Mouse (Mus musculus) cerebellum, postnatal 10 days (tissue): ENCODE measurements around the gene Fbxo47.

Experiments
- DNase-seq, 2 experiments: peaks; one replicate each; pipeline ENCODE4 v3.0.0; 2021; ENCODE audit warnings: mixed read lengths in 2 of 2

Fbxo47 gene

DNA sequence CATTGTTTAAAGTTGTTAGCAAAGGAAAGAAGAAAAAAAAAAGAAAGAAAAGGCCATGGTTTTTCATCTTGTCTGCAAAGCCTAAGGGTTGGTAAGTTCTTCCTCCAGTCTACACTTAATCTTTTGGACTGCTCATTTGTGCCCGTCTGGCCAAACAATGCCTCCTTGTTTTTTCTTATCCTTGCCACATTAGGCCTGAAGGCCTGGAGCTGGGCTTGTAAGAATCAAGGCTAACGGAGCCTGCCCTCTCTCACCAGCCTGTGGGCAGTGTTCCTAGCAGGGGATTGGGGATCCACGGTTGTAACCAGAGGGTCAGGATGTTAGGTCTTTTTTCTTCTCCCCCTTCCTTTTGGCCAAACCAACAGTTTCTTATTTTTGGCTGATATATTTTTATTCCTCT lies 73.0 kb downstream of the Fbxo47 start:
- peak in 1 of 2 experiments; percentile 24 for DNase-seq

DNA sequence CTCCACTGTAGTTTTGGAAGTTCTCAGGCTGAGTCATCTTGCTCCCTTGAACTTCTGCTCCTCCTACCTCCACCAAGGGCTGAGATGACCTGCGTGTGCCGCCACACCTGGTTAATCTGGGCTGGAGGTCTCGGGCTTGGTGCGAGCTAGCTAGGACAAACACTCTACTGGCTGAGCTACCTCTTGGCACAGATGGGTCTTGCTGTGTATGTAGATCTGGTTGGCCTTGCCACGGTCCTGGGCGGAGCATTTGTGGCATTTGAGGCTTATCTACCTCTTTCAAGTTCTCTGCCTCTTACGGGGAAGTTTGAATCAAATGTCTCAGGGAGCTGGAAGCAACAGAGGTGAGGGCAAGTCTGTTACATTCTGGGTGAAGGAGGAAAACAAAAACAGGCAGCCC lies 73.6 kb downstream of the Fbxo47 start:
- peak; percentile 51 to 52 for DNase-seq

DNA sequence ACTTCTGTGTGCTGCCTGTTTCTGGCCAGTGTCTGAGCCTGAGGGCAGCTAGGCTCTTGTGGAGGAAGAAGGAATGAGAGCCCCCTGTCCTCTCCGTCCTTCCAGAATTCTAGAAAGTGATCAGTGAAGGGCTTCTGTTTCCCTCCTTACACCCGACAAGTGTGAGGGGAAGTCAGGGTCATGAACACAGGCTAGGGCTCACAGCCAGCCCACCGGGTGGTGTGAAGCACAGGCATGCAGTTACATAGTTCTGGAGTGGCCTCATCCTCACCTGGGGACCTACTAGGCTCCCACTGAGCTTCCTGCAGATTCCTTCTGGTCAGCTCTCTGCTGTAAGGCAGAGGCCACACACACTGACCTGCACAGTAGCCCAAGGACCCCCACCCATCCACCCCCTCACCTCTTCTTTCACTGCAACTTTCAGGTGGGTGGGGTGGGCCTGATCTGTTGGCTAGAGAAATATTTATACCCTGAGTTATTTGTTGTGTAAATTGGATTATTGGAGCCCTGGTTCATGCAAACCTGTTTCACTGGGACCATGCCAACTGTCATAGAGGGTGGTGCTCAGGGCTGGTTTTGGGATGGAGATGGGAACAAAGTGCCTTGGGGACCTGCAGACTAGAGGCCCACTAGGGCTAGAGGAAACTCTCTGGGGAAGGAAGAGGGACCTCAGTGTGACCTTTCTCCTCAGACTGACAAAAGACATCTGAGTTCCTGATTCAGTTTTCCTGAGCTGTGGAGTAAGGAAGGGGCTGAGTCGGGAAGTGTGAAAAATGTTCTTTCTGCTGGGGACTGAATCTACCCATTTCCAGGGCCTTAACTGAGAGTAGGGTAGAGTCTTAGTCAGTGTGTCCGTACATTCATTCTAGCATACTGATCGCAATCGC lies 74.5 kb downstream of the Fbxo47 start:
- DNase-seq: peak; percentile 42 to 45

DNA sequence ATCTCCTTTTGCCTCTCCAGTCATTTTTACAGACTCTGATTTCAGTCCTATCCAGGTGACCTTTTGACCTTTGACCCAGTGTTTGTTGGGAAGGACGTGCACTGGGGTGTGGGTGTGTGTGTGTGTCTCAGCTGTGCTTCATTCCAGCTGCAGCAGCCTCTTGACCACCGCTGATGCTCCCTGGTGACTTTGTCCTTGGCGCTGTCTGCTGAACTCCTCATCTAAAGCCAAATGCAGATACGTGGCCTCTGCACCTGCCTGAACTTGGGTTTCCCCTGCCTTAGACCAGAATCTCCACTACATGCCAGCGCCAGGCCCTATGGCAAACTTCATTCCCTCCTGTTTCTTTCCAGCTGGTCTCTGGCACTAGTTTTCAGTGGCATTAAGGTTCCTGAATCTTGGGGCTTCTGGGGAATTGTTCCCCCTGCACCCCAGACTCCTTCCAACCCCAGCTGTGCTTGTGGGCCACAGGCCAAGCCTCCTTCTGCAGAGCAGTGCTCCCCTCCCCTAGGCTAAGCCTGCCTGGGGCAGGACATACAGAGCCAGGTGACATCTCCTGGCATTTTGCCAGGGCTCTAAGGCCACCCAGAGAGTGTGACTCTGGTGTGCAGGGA lies 75.2 kb downstream of the Fbxo47 start:
- peak; percentile 79 to 85 for DNase-seq

DNA sequence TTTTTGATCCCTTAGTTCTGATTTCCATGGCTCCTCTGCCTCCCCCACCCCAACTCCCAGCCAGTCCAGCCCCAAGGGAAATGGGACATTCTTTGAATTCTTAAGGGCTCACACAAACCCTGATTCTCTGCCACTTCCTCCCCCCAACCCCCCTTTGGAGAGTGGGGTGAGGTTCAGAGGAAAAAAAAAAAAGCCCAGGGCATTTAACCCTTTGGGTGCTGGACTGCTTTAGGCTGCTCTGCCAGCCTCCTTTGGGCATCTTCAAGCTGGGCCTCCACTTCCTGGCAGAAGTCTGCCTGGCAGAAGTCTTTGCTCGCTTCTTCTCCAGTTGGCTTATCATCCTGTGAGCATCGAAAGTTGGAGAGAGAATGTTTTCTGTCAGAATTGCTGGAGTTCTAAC lies 75.9 kb downstream of the Fbxo47 start:
- peak; percentile 59 to 63 for DNase-seq

DNA sequence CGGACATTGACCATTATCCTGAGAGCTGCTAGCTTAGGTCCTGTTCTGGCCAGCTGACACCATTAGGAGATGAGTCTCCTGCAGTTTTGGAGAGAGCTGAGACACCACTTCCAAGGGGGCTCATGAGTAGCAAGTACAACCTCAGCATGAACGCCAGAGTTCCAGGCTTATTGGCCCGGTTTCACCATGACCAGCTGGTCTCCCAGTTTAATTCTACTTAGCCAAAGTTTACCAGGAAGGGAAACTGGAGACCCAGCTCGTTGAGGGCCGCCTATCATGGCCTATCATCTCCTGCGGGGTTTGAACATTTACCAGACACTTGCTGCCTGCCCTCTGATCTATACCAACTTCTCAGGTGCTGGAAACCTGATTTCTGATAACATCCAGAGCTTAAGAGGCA lies 76.3 kb downstream of the Fbxo47 start:
- peak; percentile 70 to 77 for DNase-seq

DNA sequence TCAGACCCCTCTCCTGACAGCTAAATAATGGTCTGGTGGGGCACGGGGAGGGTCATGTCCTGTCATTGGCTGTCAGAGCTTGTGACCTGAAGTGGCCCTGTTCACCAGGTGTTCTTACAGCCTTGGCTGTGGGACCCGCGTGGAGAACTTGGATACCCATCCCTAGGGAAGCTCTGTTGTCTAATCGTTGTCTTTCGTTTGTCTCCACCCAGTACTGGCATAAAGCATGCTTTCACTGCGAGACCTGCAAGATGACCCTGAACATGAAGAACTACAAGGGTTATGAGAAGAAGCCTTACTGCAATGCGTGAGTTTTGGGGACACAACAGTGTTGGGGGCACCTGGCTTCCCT lies 77.4 kb downstream of the Fbxo47 start:
- no peak for DNase-seq

DNA sequence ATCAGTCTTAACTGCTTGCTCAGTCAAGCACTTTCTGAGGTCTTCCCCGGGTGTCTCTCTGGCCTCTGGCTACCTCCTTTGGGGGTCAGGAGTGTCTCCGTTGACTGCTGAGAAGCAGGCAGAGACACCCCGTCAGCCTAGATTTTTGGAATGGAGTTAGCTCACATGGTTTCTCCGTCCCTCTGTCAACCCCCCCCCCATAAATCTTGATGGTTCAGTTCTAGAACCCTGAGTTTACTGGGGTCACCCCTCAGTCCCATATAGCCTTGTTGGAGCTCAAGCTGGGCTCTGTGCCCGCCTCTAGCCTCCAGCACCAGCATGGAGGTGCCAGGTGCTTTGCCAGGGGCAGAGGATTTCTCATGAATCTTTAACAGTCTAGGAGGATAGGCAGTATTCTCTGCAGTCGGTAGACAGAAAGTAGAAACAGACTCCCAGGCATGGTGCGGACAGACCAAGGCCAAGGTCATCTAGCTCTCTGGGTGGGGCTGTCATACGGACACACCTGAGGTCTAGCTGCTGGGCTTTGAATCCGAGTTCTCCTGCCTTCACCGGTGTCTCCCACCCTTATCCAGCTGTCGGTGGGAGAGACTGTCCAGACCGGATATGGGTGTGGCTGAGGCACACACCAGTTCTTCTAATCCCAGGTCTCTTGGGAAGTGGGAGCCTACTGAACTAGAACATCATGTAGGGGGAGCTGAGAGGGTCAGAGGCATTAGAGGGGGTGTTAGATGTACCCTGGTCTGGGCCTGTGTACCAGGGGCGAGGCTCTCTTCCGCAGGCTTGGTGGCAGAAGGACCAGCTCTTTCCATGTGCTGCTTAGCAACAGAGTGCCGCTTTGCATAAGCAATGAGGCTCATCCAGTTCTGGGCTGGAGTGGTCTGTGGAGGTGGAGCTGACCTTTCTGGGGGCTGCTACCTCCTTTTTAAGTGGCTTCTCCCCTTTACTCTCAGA lies 78.0 kb downstream of the Fbxo47 start:
- DNase-seq: peak; percentile 63 to 65

DNA sequence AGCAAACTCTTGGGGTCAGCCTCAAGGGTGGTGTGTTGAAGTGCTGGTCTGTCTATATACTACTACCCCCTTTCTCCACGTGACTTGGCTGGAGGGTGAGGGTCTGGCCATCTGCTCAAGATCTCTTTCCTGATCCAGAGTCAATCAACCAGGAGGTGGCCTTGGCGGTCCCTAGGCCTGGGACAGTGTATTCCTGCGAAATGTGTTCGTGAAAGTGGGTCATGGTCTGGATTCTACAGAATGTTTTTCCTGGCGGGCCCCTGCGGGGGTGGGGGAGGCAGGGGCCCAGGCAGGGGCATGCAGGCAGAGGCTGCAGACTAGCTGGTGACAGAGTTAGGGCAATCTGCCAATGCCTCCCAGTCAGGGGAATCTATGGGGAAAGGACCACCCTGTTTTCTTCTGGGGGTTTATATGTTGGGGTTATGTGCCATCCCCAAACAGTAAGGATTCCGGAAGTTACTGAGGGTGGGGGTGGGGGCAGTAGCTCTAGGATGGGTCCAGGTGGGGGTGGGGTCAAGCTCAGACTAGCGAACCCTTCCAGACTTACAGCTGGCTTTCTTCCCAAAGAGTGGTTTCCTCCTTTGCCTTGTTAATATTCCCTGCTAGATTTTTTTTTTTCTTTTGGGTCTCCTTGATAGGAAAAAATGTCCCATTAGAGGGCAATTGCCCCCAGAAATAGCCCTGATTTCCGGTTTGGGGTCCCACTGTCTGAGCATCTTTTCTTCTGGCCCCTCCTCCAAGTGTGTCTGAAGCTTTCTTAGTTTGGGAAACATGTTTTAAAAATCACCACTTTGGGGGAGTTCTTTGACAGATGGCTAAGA lies 78.9 kb downstream of the Fbxo47 start:
- DNase-seq: peak; percentile 83 to 89

DNA sequence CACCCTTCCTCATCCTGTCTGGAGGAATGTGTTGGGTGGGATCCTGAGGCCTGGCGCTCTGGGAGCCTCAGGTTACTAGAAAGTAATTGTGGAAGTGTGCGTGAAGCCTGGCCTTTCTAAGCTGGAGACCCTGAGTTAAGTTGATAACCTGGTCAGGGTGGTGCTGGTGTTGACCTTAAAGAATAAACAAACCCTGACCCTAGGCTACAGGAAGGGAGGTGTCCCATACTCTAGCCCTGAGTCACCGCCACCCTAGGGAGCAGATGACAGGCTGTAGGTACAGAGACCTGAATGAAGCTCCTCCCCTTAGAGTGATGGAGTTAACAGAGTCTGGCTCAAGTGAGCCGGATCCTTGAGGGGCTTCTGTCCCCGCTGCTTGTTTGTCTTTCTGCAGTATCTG lies 80.1 kb downstream of the Fbxo47 start:
- DNase-seq: no peak
